Mouse (Mus musculus): ENCODE data around the gene Rpl10a.
"Not testable (repeated sequence)": the region's sequence is repeated elsewhere in the genome, so short reads cannot be mapped to it uniquely, and the experiment has no call there.

The Rpl10a gene

DNA sequence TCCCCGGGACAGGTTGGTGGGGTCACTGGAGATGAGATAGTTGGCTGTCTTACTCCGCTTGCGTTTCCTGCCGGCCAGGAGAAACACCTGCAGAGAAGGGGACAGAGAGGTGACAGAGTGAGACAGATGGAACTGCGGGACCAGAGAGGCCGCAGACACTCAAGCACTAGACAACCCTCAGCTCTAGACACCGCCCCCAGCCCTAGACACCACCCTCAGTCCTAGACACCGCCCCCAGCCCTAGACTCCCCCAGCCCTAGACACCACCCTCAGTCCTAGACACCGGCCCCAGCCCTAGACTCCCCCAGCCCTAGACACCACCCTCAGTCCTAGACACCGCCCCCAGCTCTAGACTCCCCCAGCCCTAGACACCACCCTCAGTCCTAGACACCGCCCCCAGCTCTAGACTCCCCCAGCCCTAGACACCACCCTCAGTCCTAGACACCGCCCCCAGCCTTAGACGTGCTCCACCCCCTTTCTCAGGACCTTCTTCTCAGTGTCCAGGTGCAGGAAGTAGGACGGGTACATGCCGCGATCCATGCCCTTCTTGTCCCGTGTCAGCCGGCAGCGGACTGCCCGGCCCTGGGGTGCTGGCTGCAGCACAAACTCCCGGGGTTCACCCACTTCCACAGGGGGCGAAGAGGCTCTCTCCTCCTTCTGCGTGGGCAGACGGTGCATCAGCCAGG, 30.4 kb downstream of the Rpl10a start:
- DNase-seq (ENCODE audit: low read depth, low spot score) = not testable (repeated sequence)

DNA sequence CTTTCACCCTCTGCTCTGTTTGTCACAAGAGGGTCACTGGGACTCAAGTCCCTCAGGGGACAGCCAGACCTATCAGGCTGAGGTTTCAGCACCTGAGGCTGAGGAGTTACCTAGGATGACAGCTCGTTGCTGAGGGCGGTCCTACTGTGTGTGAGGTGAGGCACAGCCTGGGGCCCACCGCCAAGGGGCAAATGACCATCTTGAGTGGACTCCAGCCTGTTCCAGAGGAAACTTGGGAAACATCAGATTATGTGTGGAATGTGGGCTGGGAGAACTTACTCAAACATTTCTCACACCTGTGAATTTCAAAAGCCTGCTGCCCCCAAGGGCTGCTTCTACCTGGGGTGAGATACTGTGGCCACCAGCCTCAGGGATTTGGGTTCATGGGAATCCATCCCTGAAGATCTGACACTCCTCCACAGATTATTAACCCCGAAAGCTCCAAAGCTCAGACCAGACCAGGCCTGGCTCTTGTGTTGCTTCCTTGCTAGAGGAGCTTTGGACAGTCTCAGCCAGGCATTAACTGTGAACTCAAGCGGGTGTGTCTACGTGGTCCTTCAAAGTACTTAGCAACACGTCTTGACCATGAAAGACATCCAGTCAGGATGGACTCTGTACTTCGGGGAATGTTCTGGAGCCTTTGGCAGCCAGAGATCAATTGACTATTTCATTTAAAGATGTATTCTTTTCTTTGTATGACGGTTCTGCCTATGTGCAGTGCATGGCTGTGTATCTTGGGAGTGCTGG, 32.4 kb downstream of the Rpl10a start:
- DNase-seq (ENCODE audit: low read depth, low spot score) = no peak

DNA sequence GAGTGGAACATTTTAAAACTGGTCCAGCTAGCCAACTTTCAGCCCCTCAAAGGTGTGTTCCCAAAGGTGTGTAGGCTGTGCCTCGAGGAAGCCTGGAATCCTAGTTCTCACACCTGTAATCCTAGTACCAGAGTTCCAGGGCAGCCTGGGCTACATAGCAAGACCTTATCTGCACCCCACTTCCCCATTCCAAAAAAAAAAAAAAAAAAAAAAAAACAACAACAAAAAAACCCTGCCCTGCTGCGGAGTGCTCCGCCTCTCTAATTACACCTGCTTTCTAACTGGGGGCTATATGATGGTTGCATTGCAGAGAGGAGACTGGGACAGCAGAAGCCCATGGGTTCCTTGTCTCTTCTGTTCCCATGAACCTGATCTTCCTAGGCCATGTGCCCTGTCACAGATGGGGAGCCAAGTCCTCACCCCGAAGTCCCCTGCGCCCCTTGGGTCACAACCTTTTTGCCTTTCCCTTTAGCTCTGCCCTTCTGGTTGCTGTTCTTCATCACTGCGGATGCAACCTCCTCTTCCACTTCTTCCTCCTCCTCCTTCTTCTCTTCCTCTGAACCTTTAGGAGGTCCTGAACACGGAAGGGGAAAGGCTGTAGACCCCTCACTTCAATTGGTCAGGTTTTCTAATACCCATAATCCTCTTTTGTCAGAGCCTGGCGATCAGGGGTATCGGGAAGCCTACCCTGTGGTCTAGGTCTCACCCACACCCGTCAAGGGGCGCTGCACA, 33.8 kb downstream of the Rpl10a start:
- no peak for DNase-seq (ENCODE audit: low read depth, low spot score)

DNA sequence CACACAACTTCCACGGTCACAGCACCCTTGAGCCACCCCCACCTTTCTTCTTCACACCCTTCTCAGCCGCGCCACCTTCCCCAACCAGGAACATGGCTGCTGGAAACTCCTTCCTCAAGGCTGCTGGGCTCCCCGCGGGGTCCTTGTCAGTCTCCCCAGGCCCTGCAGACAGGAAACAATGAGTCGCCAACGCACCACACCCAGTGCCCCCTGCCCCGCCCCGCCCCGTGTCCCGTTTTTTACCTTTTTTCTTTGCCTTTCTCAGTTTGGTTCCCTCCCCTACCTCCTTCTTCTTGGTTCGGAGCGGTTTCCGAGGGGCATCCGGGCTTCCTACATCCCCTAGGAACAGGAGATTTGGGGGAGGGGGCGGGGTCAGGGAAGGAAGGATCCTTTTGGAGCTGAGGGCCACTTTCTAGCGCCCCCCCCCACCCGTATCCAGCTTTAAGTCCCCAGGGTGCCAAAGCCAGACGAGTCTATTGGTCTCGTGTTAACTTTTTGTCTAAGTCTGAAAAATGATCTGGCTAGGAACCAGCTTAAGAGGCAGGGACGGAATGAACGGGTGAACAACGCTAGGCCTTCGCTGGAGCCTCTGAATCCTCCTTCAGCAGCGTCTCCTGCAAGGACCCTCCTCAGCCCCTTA, 34.5 kb downstream of the Rpl10a start:
- DNase-seq (ENCODE audit: low read depth, low spot score) = no peak

DNA sequence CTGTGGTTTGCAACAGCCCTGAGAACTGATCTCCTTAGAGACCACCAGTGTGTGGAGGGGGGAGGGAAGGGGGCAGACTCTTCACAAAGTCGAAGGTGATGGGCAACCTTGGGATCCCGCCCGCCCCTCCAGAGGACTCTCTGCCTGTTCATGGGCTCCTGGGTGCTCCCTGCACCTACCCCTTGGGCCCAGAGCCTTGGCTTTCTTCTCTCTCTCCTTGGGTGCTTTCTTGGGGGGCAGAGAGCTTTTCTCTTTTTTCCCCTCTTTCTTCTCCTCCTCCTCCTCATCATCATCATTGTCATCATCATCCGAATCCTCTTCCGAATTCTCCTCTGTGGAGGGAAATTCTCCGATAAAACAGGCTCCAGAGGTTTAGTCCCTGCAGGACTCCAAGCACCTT, 35.2 kb downstream of the Rpl10a start:
- no peak for DNase-seq (ENCODE audit: low read depth, low spot score)

DNA sequence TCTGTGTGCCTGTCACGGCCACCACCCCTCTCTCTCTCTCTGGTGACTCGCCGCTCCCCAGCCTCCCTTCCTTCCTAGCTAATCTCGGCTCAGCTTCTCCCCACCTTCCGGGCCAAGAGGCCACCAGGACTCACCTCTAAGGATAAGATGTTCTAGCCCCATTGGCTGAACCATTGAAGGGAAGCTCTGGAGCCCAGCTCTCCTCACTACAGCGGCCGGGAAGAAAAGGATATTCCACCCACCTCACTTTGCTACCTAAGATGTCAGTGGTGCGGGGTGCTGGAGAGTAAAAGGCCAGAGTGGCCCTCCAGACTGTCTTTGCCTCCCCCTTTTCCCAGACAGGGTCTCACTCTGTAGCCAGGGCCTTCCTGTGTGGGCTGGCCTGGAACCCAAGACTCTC, 36.9 kb downstream of the Rpl10a start, which contains the start of gene Tulp1:
Tulp1 (minus strand) TSS at position 101 of the 400 bp plus-strand sequence.
- no peak for DNase-seq (ENCODE audit: low read depth, low spot score)

DNA sequence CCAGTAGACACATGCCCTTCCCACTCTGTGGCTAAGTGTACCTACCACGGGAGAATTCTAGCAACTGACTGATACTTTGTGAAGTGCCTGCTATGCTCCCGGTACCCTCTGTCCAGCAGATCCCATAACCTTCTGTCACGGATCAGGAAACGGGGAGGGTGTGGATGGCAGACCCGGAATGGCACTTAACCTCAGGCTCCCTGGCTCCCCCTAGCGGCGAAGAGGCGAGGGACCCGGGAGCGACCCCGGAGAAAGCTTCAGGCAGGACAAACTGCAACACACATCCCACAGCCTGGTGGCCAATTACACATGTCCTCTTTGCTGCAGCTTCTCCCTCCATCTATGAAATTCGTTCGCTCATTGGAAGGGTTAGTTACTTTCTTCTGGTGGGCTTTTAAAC, 40.2 kb downstream of the Rpl10a start:
- peak; percentile 47 for DNase-seq (ENCODE audit: low read depth, low spot score)

DNA sequence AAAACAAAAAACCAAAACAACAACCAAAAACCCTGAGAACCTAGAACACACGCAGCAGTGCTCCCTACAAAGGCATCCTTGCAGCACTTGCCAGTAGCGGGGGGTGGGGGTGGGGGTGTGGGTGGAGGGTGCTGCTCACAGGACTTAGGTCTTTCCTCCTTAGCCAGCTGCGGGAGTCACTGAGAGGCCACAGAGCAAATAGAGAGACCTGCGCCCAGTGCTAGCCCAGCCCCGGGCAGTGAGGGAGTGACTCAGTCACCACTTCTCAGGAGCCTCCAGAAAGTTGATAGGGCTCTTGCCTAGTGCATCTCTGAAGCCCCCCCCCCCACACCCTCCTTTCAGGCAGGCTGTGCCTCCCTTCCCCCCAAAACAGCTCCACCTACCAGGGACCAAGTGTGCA, 40.8 kb downstream of the Rpl10a start:
- no peak for DNase-seq (ENCODE audit: low read depth, low spot score)

DNA sequence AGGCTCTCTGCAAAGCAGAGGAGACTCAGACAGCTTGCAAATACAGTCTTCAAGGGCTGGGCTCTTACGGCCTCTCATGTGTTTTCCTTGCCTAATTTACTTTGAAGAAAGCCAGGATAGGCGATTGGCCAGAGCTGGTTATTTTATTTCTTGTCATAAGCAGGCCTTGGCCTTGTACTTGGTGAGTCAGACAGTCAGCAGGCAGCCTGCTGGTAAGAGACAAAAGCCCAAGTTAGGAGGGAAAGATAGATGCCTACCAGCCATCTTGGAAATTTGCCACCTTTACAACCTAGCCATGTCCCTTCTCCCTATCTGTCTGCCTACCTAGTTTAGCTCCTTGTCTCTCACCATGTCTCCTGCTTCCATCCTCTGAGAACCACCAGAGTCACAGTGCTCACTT, 43.0 kb downstream of the Rpl10a start:
- no peak for DNase-seq (ENCODE audit: low read depth, low spot score)

DNA sequence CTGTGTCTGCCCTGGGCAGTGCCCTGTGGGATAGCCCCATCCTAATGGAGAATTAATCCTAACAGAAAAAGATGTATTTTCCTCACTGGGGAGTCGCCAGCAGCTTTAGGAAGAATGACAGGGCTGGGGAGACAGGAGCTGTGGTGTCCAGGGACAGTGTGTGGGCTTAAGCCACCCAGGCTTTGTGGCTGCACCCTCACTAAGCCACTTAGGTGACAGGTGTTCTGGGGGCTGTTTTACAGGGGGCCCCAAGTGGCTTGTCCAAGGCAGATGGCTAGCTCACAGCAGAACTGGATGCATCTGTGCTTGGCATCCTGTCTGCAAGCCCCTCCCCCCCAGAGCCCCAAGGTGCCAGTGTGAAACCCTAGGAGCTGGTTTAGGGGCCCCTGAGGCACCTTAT, 43.7 kb downstream of the Rpl10a start:
- no peak for DNase-seq (ENCODE audit: low read depth, low spot score)

DNA sequence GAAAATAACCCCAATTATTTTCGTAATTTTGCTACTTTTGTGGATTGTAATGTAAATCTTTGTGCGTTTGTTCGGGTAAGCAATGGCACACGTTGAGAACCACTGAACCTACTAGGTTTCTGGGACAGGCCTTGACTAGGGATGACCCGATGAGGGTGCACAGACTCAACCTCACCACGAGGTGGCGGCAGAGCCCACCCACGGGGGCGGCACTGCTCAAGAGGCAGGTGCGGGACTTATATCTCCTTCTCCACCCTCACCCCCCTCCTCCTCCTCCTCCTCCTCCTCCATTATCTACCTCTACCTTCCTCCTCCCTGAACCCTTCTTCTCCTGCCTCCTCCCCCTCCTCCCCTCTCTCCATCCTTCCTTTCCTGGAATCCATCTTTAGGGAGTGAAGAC, 45.5 kb downstream of the Rpl10a start:
- peak; percentile 30 for DNase-seq (ENCODE audit: low read depth, low spot score)

DNA sequence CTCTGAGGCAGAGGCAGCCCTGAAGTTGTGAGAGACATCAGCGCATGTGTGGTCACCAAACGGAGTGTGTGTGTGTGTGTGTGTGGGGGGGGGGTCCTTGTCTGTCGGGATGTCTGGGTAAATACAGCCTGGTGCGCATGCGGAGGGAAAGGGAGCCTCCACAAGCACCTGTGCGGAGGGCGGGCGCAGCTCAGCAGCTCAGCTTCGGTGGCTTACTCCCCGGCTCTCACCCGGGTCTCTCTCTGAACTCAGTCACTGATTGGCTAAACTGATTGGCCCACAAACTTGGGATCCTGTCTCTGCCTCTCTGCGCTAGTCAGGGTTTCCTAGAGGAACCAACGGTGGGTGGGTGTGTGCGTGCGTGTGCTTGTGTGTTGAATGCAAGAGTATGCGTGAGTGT, 46.2 kb downstream of the Rpl10a start:
- no peak for DNase-seq (ENCODE audit: low read depth, low spot score)

DNA sequence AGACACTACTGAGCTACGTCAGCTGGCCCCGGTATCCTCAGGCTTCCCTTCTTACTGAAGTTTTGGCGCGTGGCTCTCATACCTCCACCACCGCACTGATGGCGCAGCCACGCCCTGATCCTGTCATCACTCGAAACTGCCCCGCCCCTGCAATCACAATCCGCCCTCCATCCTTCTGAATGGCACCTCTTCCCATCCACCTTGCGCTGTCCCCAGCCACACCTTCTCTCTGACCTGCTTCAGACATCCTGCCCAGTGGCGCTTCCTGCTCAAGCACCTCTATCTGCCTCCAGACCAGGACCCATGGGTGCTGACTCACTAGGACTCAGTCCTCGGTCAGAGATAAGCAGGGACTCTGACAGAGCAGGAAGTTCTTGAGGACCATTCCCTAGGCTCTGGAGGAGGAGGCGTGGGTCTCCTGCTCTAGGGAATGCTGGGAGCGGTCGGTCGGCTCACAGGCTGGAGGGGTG, 47.4 kb downstream of the Rpl10a start:
- no peak for DNase-seq (ENCODE audit: low read depth, low spot score)

DNA sequence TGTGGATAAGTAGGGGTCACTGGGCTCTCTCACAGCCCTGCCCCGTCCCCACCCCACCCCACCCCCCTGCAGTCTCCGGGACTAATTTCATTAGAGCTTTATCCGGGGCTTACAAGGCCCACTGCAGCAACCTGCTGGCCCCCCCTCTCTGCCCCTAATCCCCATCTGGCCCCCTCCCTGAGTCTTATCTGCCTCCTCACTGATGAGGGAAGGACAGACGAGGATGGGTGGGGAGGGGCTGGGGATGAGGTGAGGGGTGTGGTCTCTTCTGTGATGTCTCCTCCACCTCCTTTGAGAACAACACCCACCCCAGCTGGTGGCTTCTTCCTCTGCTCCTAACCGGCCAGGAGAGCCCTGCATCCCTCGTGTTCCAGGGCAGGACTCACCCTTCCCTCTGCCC, 52.0 kb downstream of the Rpl10a start:
- DNase-seq (ENCODE audit: low read depth, low spot score) = no peak

Measured in c-Kit-negative CD71-positive TER-119-positive erythroid progenitor cells, embryonic 14.5 days (primary cell).